8 mouse cellular contexts compared by ENCODE assay signal in genomic region chr10:69858897-69859605, GRCm38 (mm10).
DNase-seq lines count a peak whose midpoint lies in the region; ATAC-seq and TF ChIP-seq lines count a peak whose summit lies in the region.

No protein-coding gene starts in this region.

- intact Hi-C loops in gastrocnemius, postnatal 36 days (cut with DNase I) = no loop called here

- H3K36me3 ChIP-seq in hindbrain, embryonic 12.5 days = no peaks in the 10 kb centered on the region

- H3K4me1 ChIP-seq in hindbrain, embryonic 12.5 days = peaks cover 13% of the 10 kb centered on the region
- peaks cover 9% of the 10 kb centered on the region for H3K4me1 ChIP-seq in olfactory bulb, adult 2 months (ENCODE audit: control insufficient read depth, insufficient read depth, low read length)

- H3K27ac ChIP-seq in hindbrain, embryonic 12.5 days = peak overlapping the region; percentile 81
- H3K27ac ChIP-seq in olfactory bulb, adult 2 months (ENCODE audit: insufficient read depth, low read depth, low read length) = peak overlapping the region; percentile 43

- H3K27me3 ChIP-seq in hindbrain, embryonic 12.5 days = no peaks in the 10 kb centered on the region

- no peak overlapping the region for H3K9ac ChIP-seq in hindbrain, embryonic 12.5 days

- peak; percentile 65 for DNase-seq in layer of hippocampus, adult 9-11 months
- DNase-seq in layer of hippocampus, adult 11-12 months (ENCODE audit: low spot score) = no peak
- DNase-seq in cerebellum, adult 18-20 months = peak; percentile 52 to 64
- no peak for DNase-seq in gastrocnemius, postnatal 36 days
- no peak for DNase-seq in B cell, adult 2 months

- TF ChIP-seq POLR2A in olfactory bulb, adult 2 months (IDR thresholded peaks at IDR 0.05; ENCODE audit: insufficient read depth, low read depth, low read length) = no peak

- no peaks in the 10 kb centered on the region for H3K9me3 ChIP-seq in hindbrain, embryonic 12.5 days (replicated peaks)

- H3K4me2 ChIP-seq in hindbrain, embryonic 12.5 days (replicated peaks) = peak overlapping the region; percentile 13

- no peak overlapping the region for H3K4me3 ChIP-seq in hindbrain, embryonic 12.5 days
- no peak overlapping the region for H3K4me3 ChIP-seq in olfactory bulb, adult 2 months (ENCODE audit: insufficient read depth, low read depth, low read length)

- 21% methylated on average over 4 of the region's 4 CpGs for WGBS in hindbrain, embryonic 12.5 days
- WGBS in olfactory bulb, adult 2 months = 16% methylated on average over 4 of the region's 4 CpGs

- TF ChIP-seq CTCF in olfactory bulb, adult 2 months (IDR thresholded peaks at IDR 0.05; ENCODE audit: insufficient read depth, low read depth, low read length) = no peak

- peak; percentile 77 for ATAC-seq in hindbrain, embryonic 12.5 days (ENCODE audit: low FRiP score)
- no peak for ATAC-seq in megakaryocyte, adult 5-6 weeks (ENCODE audit: poor library complexity, severe bottlenecking)

Comparison
In these comparisons a context has a peak if more than half of its experiments do, and no peak if none do; other contexts are left out.
1. DNase-seq: peak in layer of hippocampus, adult 9-11 months (single experiment) and cerebellum, adult 18-20 months (2 of 2); none in layer of hippocampus, adult 11-12 months (single experiment), gastrocnemius, postnatal 36 days (0 of 2) and B cell, adult 2 months (0 of 2).